Mouse (Mus musculus) heart, adult 2 months (tissue): ENCODE results near the gene Tmem170b. TPM values are rescaled to one million over a fixed set of nuclear protein-coding genes. Genes with fewer than 3 reads are reported as not detected.

Experiments used
- DNase-seq, 2 experiments: peaks; one replicate each; pipeline ENCODE4 v3.0.0; 2021
- H3K27ac ChIP-seq: fragments of 200-600 bp; 2 replicates; pipeline ENCODE4 v1.8.1; 2022
- H3K27me3 ChIP-seq: fragments of 200-500 bp; 2 replicates; pipeline ENCODE4 v1.6.1; 2012; ENCODE audit warnings: mild to moderate bottlenecking, low read length, inconsistent platforms, mixed read lengths; ENCODE audit not compliant: control insufficient read depth, insufficient read depth
- H3K36me3 ChIP-seq: fragments of 200-500 bp; 2 replicates; pipeline ENCODE4 v1.6.1; 2012; ENCODE audit warnings: low read length, inconsistent platforms; ENCODE audit not compliant: control insufficient read depth, insufficient read depth
- H3K4me1 ChIP-seq: fragments of 200-500 bp; 2 replicates; pipeline ENCODE4 v1.6.1; 2011; ENCODE audit warnings: low read length; ENCODE audit not compliant: control insufficient read depth, insufficient read depth
- H3K4me3 ChIP-seq: fragments of 200-600 bp; 2 replicates; pipeline ENCODE4 v1.8.1; 2022
- H3K79me2 ChIP-seq: fragments of 200-500 bp; replicated peaks from 2 replicates; pipeline ENCODE4 v1.6.1; 2012; ENCODE audit warnings: mild to moderate bottlenecking, inconsistent platforms, low read length, moderate library complexity, mixed read lengths; ENCODE audit not compliant: control insufficient read depth, insufficient read depth
- H3K9ac ChIP-seq: fragments of 200-500 bp; 2 replicates; pipeline ENCODE4 v1.6.1; 2012; ENCODE audit warnings: low read depth, mild to moderate bottlenecking, control low read depth, inconsistent platforms, low read length, mixed read lengths
- CTCF ChIP-seq: fragments of 200-600 bp; IDR thresholded peaks from 2 replicates; pipeline ENCODE4 v1.8.1; 2022; ENCODE audit warnings: antibody characterized with exemption, mild to moderate bottlenecking, moderate library complexity
- EP300 ChIP-seq: fragments of 200-500 bp; IDR thresholded peaks from 2 replicates; pipeline ENCODE4 v1.6.1; 2011; ENCODE audit warnings: low read depth, low read length, control low read depth; ENCODE audit not compliant: insufficient read depth
- POLR2A ChIP-seq: fragments of 200-500 bp; IDR thresholded peaks from 2 replicates; pipeline ENCODE4 v1.6.1; 2011; ENCODE audit warnings: mild to moderate bottlenecking, low read depth, low read length, control low read depth; ENCODE audit not compliant: insufficient read depth
- WGBS: fragments of 180-500 bp; shearing (Covaris S2); methylation state at CpG from one replicate; pipeline ENCODE4 v1.1.7; 2018; 5-methylcytosine and 5-hydroxymethylcytosine counted together
- intact Hi-C: fragments of 180-260 bp; cut with DNase I; formaldehyde crosslinking; loops from one replicate; pipeline ENCODE4 v1.15.1; 2025
- polyA plus RNA-seq: library from polyadenylated mRNA; depleted of rRNA; stranded (reverse); fragments of >200 nt; gene quantifications from 2 replicates; pipeline ENCODE4 v1.2.3, GENCODE M21; 2012
- total RNA-seq, 2 experiments: library from RNA; stranded (reverse); gene quantifications; 2 replicates each; pipeline ENCODE4 v1.2.3; 2021

The Tmem170b gene
- total and polyA plus RNA-seq, 3 experiments = 3.6 to 27.1 (median 22.0) TPM

- Histone ChIP-seq H3K9ac (no peak overlapping the region), H3K27me3 (no peaks in the 10 kb centered on the region), H3K79me2 (no peaks in the 10 kb centered on the region), H3K4me1 (no peaks in the 10 kb centered on the region), H3K27ac (no peak overlapping the region), H3K36me3 (no peaks in the 10 kb centered on the region), H3K4me3 (no peak overlapping the region)
- TF ChIP-seq CTCF = no peak
- TF ChIP-seq EP300 = no peak
- TF ChIP-seq POLR2A = no peak
- WGBS = 73% methylated on average over 7 of the region's 7 CpGs
- DNase-seq = no peak
- intact Hi-C loops = no loop called here
Observed at GRCm38 (mm10) chr13:41676836-41677186, 71.1 kb downstream of the Tmem170b start.

GRCm38 (mm10) chr13:41680854-41681549 is 75.3 kb downstream of the Tmem170b start:
- TF ChIP-seq CTCF (no peak), EP300 (no peak), POLR2A (no peak)
- no peaks in the 10 kb centered on the region for H3K4me1 ChIP-seq
- no peak overlapping the region for H3K4me3 ChIP-seq
- no peaks in the 10 kb centered on the region for H3K36me3 ChIP-seq
- 74% methylated on average over 12 of the region's 12 CpGs for WGBS
- no peak overlapping the region for H3K27ac ChIP-seq
- H3K9ac ChIP-seq = no peak overlapping the region
- no peaks in the 10 kb centered on the region for H3K27me3 ChIP-seq
- intact Hi-C loops = no loop called here
- H3K79me2 ChIP-seq = no peaks in the 10 kb centered on the region
- no peak for DNase-seq

DNA sequence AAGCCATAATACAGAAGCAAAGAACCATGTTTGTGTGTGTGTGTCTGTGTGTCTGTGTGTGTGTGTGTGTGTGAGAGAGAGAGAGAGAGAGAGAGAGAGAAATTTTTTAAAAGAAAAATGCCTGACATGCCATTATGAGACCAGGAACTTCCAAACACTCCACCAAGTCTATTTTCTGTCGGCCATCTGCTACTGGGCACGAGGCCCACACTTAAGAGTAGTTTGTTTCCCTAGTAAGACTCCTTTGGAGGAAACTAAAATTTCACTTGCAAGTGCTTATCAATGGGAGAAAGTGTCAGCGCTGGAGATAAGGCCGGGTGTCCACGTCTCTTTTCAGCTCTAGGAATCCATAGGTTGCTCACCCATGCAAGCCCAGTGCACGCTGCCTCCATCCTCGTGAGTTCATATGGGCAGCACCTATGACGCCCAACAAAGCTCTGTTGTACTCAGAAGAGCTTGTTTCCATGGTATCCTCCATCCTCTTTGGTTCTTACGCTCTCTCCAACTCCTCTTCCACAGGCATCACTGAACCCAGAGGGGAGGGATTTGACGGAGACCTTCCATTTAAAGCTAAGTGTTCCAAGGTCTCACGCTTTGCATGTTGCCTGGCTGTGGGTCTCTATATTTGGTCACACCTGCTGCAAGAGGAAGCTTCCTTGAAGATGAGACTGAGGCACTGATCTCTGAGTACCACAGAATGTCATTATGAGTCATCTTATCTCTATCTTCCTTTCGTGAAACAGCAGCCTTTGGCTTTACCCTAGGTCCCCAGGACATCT is 76.8 kb downstream of the Tmem170b start:
- H3K27me3 ChIP-seq = no peaks in the 10 kb centered on the region
- intact Hi-C loops = no loop called here
- no peaks in the 10 kb centered on the region for H3K79me2 ChIP-seq
- no peaks in the 10 kb centered on the region for H3K4me1 ChIP-seq
- H3K9ac ChIP-seq = no peak overlapping the region
- WGBS = 76% methylated on average over 12 of the region's 12 CpGs
- no peak for TF ChIP-seq CTCF
- TF ChIP-seq EP300 = no peak
- H3K4me3 ChIP-seq = no peak overlapping the region
- H3K36me3 ChIP-seq = no peaks in the 10 kb centered on the region
- H3K27ac ChIP-seq = no peak overlapping the region
- DNase-seq = no peak

GRCm38 (mm10) chr13:41683356-41684012 is 77.8 kb downstream of the Tmem170b start:
- H3K27ac ChIP-seq = no peak overlapping the region
- H3K79me2 ChIP-seq = no peaks in the 10 kb centered on the region
- intact Hi-C loops = no loop called here
- H3K4me1 ChIP-seq = no peaks in the 10 kb centered on the region
- H3K9ac ChIP-seq = no peak overlapping the region
- no peak overlapping the region for H3K4me3 ChIP-seq
- no peaks in the 10 kb centered on the region for H3K36me3 ChIP-seq
- TF ChIP-seq CTCF (peak; percentile 52), POLR2A (no peak), EP300 (no peak)
- WGBS = 86% methylated on average over 11 of the region's 11 CpGs
- no peaks in the 10 kb centered on the region for H3K27me3 ChIP-seq
- DNase-seq = no peak

- no peak overlapping the region for H3K9ac ChIP-seq
- H3K36me3 ChIP-seq = no peaks in the 10 kb centered on the region
- no peaks in the 10 kb centered on the region; the same call in 1 of the 2 replicates for H3K4me1 ChIP-seq
- no peaks in the 10 kb centered on the region for H3K79me2 ChIP-seq
- no peak overlapping the region for H3K4me3 ChIP-seq
- intact Hi-C loops = no loop called here
- no peaks in the 10 kb centered on the region for H3K27me3 ChIP-seq
- DNase-seq = no peak
- 78% methylated on average over 11 of the region's 11 CpGs for WGBS
- H3K27ac ChIP-seq = no peak overlapping the region
- TF ChIP-seq CTCF (no peak), EP300 (no peak), POLR2A (no peak)
Observed at GRCm38 (mm10) chr13:41685499-41685898, 79.8 kb downstream of the Tmem170b start.

DNA sequence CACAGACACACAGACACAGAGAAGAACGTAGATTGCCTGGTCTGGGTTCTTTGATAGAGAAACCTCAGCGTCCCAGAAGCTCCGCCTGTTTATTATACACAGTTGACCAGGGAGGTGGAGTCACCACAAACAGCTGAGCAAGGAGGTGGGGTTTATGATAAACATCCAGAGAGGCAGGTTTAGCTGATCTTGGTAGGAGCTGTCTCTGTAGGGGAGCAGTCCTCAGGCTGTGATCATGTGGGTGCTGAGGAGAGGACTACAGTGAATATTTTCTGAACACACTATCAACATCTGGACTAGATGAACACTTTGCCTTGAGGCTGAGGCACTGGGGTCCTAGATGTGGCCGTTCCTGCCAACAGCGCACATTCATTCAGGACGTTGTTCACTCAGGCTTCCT is 83.3 kb downstream of the Tmem170b start:
- WGBS = 71% methylated on average over 6 of the region's 6 CpGs
- DNase-seq = no peak
- no peaks in the 10 kb centered on the region for H3K27me3 ChIP-seq
- intact Hi-C loops = no loop called here
- no peaks in the 10 kb centered on the region for H3K36me3 ChIP-seq
- H3K4me3 ChIP-seq = no peak overlapping the region
- TF ChIP-seq CTCF (no peak), EP300 (no peak), POLR2A (no peak)
- no peak overlapping the region for H3K9ac ChIP-seq
- H3K79me2 ChIP-seq = no peaks in the 10 kb centered on the region
- no peaks in the 10 kb centered on the region; the same call in 1 of the 2 replicates for H3K4me1 ChIP-seq
- no peak overlapping the region for H3K27ac ChIP-seq
